Mouse (Mus musculus): ENCODE data around the gene Epha6. TPM values are rescaled to one million over a fixed set of nuclear protein-coding genes. Genes with fewer than 3 reads are reported as not detected.

The Epha6 gene
- polyA plus RNA-seq, 1 experiment = not detected

DNA sequence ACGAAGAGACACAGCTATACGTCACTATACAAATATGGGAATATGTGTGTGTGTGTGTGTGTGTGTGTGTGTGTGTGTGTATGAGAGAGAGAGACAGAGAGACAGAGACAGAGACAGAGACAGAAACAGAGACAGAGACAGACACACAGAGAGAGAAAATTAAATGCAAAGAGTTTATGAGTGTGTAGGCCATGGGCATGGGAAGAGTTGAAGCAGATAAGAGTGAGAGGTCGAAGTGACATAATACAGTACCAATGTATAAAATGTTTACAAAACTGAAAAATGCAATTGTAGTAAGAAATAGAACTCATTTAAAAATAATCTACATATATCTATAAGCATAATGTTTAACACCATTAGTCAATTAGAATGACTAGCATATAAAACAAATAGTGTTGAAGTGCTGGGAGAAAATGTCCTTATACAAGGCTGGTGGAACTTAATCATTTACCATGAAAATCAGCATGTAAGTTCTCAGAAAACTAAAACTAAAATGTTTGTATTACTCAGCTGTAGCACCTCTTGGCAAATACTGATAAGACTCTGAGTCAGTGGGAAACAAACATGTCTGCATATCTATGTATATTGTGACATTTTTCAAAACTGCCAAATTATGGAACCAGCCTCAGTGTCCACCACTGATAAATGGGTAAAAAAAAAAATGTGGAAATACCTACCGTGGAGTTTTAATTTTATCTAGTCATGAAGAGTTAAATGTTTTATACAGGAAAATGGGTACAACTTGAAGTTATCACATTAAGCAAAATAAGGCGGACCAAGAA is 371.2 kb downstream of the Epha6 start:
- no peaks in the 10 kb centered on the region for H3K27me3 ChIP-seq (ENCODE audit: control insufficient read depth, insufficient read depth, low read length)
- TF ChIP-seq CTCF (IDR thresholded peaks at IDR 0.05; ENCODE audit: extremely low read depth, insufficient read length, insufficient replicate concordance, low read depth, low read length) = no peak
- no peak for TF ChIP-seq POLR2A (IDR thresholded peaks at IDR 0.05; ENCODE audit: low read depth, low read length)
- H3K4me1 ChIP-seq (ENCODE audit: control insufficient read depth, insufficient read depth, insufficient read length, low read length) = no peaks in the 10 kb centered on the region
- H3K27ac ChIP-seq (ENCODE audit: insufficient read depth, low read depth, low read length) = no peak overlapping the region
- H3K4me3 ChIP-seq (ENCODE audit: low read depth, low read length) = no peak overlapping the region
- no peaks in the 10 kb centered on the region for H3K36me3 ChIP-seq (ENCODE audit: control insufficient read depth, insufficient read depth, low read length)
- 76% methylated on average over 5 of the region's 5 CpGs for WGBS

DNA sequence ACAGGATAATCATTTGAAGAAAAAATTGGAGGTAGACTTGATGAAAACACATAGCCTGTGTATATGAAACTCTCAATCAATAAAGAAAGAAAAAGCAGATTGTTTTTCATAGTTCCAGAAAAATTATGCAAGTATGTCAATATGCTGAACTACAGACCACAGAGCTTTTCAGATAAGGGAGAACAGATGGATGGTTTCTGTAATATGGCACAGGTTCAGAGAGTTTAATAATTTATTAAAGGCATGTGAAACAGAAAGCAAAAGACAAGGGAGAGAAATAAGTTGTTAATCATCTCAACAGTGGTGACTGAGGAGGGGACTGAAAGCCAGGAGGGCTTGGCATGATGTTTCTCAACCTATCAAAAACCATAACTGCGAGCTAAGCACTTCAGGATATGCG is 372.3 kb downstream of the Epha6 start:
- Histone ChIP-seq H3K4me1 (ENCODE audit: control insufficient read depth, insufficient read depth, insufficient read length, low read length) (no peaks in the 10 kb centered on the region), H3K36me3 (ENCODE audit: control insufficient read depth, insufficient read depth, low read length) (no peaks in the 10 kb centered on the region), H3K27ac (ENCODE audit: insufficient read depth, low read depth, low read length) (no peak overlapping the region), H3K4me3 (ENCODE audit: low read depth, low read length) (no peak overlapping the region), H3K27me3 (ENCODE audit: control insufficient read depth, insufficient read depth, low read length) (no peaks in the 10 kb centered on the region)
- no peak for TF ChIP-seq CTCF (IDR thresholded peaks at IDR 0.05; ENCODE audit: extremely low read depth, insufficient read length, insufficient replicate concordance, low read depth, low read length)
- no peak for TF ChIP-seq POLR2A (IDR thresholded peaks at IDR 0.05; ENCODE audit: low read depth, low read length)
- WGBS = 79% methylated on average over 2 of the region's 2 CpGs

DNA sequence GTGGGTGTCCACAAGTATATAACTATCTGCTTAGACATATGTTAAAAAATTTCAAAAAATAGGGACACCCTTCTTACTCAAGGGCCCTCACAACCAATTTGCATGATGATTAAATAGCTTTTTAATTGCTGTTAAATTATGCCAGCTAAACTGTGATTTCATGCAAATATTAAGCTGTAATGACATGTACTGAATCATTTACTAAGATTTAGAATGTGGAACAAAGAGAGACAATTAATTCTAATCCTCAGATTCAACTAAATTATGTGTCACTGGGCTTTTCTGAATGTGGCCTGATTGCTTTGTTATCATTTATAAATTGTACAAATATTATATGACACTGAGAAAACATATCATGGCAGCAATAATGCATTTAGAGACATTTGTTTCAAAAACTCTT is 396.2 kb downstream of the Epha6 start:
- H3K4me3 ChIP-seq (ENCODE audit: low read depth, low read length) = no peak overlapping the region
- H3K4me1 ChIP-seq (ENCODE audit: control insufficient read depth, insufficient read depth, insufficient read length, low read length) = no peaks in the 10 kb centered on the region
- H3K36me3 ChIP-seq (ENCODE audit: control insufficient read depth, insufficient read depth, low read length) = no peaks in the 10 kb centered on the region
- no peaks in the 10 kb centered on the region for H3K27me3 ChIP-seq (ENCODE audit: control insufficient read depth, insufficient read depth, low read length)
- H3K27ac ChIP-seq (ENCODE audit: insufficient read depth, low read depth, low read length) = no peak overlapping the region
- no peak for TF ChIP-seq CTCF (IDR thresholded peaks at IDR 0.05; ENCODE audit: extremely low read depth, insufficient read length, insufficient replicate concordance, low read depth, low read length)

DNA sequence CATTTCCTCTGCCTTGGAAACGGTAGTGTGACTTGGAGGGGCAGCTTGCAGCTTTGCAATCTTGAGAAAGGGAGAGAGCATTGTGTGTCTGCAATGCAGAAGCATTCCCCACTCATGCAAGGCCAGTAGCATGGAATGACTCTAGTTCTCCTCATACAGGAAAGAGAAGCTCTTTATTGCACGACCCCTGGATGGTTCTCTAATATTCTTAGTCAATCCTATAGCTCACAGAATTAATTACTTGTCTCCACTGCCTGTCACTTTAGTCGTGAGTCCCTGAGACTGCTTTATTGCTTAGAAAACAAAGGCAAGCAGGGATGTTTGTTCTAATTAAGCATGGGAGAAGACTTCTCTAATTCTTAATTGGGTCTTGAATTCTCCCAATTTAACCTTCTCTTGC is 429.8 kb downstream of the Epha6 start:
- Histone ChIP-seq H3K4me1 (ENCODE audit: control insufficient read depth, insufficient read depth, insufficient read length, low read length) (no peaks in the 10 kb centered on the region), H3K27ac (ENCODE audit: insufficient read depth, low read depth, low read length) (no peak overlapping the region), H3K36me3 (ENCODE audit: control insufficient read depth, insufficient read depth, low read length) (no peaks in the 10 kb centered on the region), H3K27me3 (ENCODE audit: control insufficient read depth, insufficient read depth, low read length) (no peaks in the 10 kb centered on the region), H3K4me3 (ENCODE audit: low read depth, low read length) (no peak overlapping the region)
- WGBS = 18% methylated on average over 3 of the region's 3 CpGs
- TF ChIP-seq CTCF (IDR thresholded peaks at IDR 0.05; ENCODE audit: extremely low read depth, insufficient read length, insufficient replicate concordance, low read depth, low read length) = no peak
- no peak for TF ChIP-seq POLR2A (IDR thresholded peaks at IDR 0.05; ENCODE audit: low read depth, low read length)

DNA sequence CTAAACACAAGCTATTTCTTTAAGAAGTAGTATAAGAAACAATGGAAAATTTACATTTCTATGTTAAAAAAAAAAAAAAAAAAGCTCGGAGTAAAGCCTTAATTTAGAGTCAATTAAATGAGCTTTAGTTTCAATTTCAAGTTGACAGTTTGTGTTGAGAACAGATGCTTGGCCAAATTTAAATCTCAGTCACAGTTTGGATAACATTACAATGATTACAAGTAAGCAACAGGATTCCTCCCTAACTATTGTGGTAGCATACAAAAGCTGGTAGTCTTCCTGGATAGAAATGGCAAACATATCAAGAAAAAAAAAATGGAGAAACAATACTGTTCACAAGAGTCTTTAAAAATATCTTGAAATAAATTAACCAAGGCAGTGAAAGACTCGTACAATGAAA is 452.9 kb downstream of the Epha6 start:
- TF ChIP-seq POLR2A (IDR thresholded peaks at IDR 0.05; ENCODE audit: low read depth, low read length) = no peak
- TF ChIP-seq CTCF (IDR thresholded peaks at IDR 0.05; ENCODE audit: extremely low read depth, insufficient read length, insufficient replicate concordance, low read depth, low read length) = no peak
- 75% methylated on average over 2 of the region's 2 CpGs for WGBS
- no peaks in the 10 kb centered on the region for H3K4me1 ChIP-seq (ENCODE audit: control insufficient read depth, insufficient read depth, insufficient read length, low read length)
- H3K27me3 ChIP-seq (ENCODE audit: control insufficient read depth, insufficient read depth, low read length) = no peaks in the 10 kb centered on the region
- no peak overlapping the region for H3K4me3 ChIP-seq (ENCODE audit: low read depth, low read length)
- no peak overlapping the region for H3K27ac ChIP-seq (ENCODE audit: insufficient read depth, low read depth, low read length)
- no peaks in the 10 kb centered on the region for H3K36me3 ChIP-seq (ENCODE audit: control insufficient read depth, insufficient read depth, low read length)

DNA sequence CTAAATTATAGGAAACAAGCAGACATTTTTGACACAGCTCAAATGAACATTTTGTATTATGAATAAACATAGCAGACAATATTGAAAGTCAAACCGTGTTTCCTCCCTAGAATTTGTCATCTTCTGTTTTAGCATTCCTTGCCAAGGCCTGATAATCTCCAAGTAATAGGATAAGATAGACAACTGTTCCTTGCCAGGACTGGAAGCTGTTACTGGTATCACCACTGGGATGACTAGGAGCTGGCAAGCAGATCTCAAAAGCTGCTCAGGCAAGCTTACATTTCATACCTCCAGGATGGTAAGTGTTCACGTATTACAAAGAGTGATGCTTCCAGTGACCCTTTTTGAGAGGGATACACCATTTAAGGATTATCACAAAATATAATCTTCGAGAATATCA is 461.0 kb downstream of the Epha6 start:
- 51% methylated on average over 3 of the region's 3 CpGs for WGBS
- Histone ChIP-seq H3K4me3 (ENCODE audit: low read depth, low read length) (no peak overlapping the region), H3K27me3 (ENCODE audit: control insufficient read depth, insufficient read depth, low read length) (no peaks in the 10 kb centered on the region), H3K27ac (ENCODE audit: insufficient read depth, low read depth, low read length) (no peak overlapping the region), H3K36me3 (ENCODE audit: control insufficient read depth, insufficient read depth, low read length) (no peaks in the 10 kb centered on the region), H3K4me1 (ENCODE audit: control insufficient read depth, insufficient read depth, insufficient read length, low read length) (no peaks in the 10 kb centered on the region)
- TF ChIP-seq POLR2A (IDR thresholded peaks at IDR 0.05; ENCODE audit: low read depth, low read length) (no peak), CTCF (IDR thresholded peaks at IDR 0.05; ENCODE audit: extremely low read depth, insufficient read length, insufficient replicate concordance, low read depth, low read length) (no peak)

DNA sequence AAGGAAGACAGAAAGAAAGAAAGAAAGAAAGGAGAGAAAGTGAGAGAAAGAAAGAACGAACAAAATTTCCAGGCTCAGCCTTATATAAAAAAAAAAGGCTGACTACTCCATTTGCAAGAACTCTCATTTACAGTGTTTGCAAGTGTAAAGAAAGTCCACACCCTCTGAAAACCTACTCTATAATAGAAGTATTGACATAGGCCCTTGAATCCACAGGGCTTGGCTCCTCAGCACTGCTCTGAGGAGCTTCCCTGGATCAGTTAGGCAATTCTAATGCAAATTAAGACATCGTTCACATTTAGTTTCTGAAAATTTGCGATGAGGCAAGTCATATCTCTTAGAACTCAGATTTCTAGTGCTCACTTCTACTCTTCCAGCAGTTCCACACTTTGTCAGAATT is 483.9 kb downstream of the Epha6 start:
- no peaks in the 10 kb centered on the region for H3K27me3 ChIP-seq (ENCODE audit: control insufficient read depth, insufficient read depth, low read length)
- H3K36me3 ChIP-seq (ENCODE audit: control insufficient read depth, insufficient read depth, low read length) = no peaks in the 10 kb centered on the region
- WGBS = 76% methylated on average over 3 of the region's 3 CpGs
- TF ChIP-seq POLR2A (IDR thresholded peaks at IDR 0.05; ENCODE audit: low read depth, low read length) (no peak), CTCF (IDR thresholded peaks at IDR 0.05; ENCODE audit: extremely low read depth, insufficient read length, insufficient replicate concordance, low read depth, low read length) (no peak)
- H3K4me3 ChIP-seq (ENCODE audit: low read depth, low read length) = no peak overlapping the region
- H3K27ac ChIP-seq (ENCODE audit: insufficient read depth, low read depth, low read length) = no peak overlapping the region
- no peaks in the 10 kb centered on the region for H3K4me1 ChIP-seq (ENCODE audit: control insufficient read depth, insufficient read depth, insufficient read length, low read length)
